In the genomic region with DNA sequence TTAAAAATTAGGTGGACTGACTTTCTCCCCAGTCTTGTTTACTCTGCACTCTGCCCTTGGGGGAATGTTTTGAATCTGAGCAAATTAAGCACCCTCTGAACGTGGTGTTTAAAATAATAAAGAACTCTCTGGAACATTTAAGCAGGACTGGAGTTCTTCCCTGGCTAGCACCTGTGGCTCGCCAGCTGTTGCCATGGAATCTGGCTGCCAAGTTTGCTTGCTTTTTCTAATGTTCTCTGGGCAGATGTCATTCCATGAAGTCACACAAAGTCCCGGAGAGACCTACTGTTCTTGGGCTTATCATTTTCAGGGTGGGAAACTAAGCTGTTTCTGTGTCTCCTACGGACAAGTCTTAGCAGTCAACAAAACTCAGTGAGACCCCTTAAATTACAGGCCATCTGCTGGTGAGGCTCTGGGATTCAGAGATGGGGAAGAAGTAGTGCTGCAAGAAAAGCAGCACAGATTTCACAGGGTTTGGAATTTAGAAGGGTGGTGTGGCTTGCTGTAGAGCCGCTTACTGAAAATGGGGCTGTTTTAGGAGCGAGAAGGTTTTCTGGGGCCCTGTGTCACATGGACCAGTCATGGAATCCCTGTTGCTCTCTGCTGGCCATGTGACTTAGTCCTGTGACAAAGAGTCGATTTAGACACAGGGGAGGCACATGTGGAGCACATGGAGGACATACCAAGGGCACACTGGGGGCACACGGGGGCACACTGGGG, we compare ENCODE assay signal across 14 mouse cellular contexts.
DNase-seq lines count a peak whose midpoint lies in the region; ATAC-seq and TF ChIP-seq lines count a peak whose summit lies in the region.
"Had no signal": no experiment of that assay in that cellular context is flagged by ENCODE, and none has a peak within 500 bp of the region (broad histone marks: within the 10 kb centered on the region; RNA-seq: fewer than 3 reads in every experiment).

No protein-coding gene starts in this region.

- 0 out of 2 replicates have a peak overlapping the region, but pooled peaks have one; percentile 6 for H3K27ac ChIP-seq in kidney, adult 2 months (ENCODE audit: insufficient read depth, low read depth, low read length)
- H3K27ac ChIP-seq in kidney, embryonic 15.5 days = no peak overlapping the region
- H3K27ac ChIP-seq in gastrocnemius, adult 2 months = peak overlapping the region; percentile 67
- no peak overlapping the region for H3K27ac ChIP-seq in forebrain, embryonic 13.5 days
- H3K27ac ChIP-seq: heart, embryonic 15.5 days; midbrain, embryonic 15.5 days; neural tube, embryonic 15.5 days had no signal

- H3K9ac ChIP-seq in kidney, embryonic 15.5 days = no peak overlapping the region
- H3K9ac ChIP-seq in forebrain, embryonic 13.5 days = no peak overlapping the region
- H3K9ac ChIP-seq: heart, embryonic 15.5 days; lung, embryonic 14.5 days; midbrain, embryonic 15.5 days; neural tube, embryonic 15.5 days had no signal

- no peak for TF ChIP-seq CTCF in kidney, adult 2 months (conservative IDR thresholded peaks at IDR 0.05; ENCODE audit: insufficient read depth, insufficient read length, low read depth, low read length)
- no peak for TF ChIP-seq CTCF in gastrocnemius, adult 2 months (IDR thresholded peaks at IDR 0.05)

- no peak for TF ChIP-seq POLR2A in kidney, adult 2 months (IDR thresholded peaks at IDR 0.05; ENCODE audit: low read depth, low read length)

- 66% methylated on average over 8 of the region's 8 CpGs for WGBS in kidney, adult 2 months
- 74% methylated on average over 8 of the region's 8 CpGs for WGBS in kidney, embryonic 15.5 days
- WGBS in forebrain, embryonic 13.5 days = 79% methylated on average over 8 of the region's 8 CpGs

- no peaks in the 10 kb centered on the region for H3K36me3 ChIP-seq in kidney, adult 2 months (ENCODE audit: control insufficient read depth, insufficient read depth, low read length)
- no peaks in the 10 kb centered on the region for H3K36me3 ChIP-seq in kidney, embryonic 15.5 days
- no peaks in the 10 kb centered on the region for H3K36me3 ChIP-seq in forebrain, embryonic 13.5 days (ENCODE audit: poor library complexity, severe bottlenecking)
- H3K36me3 ChIP-seq: heart, embryonic 15.5 days; midbrain, embryonic 15.5 days; neural tube, embryonic 15.5 days had no signal

- peaks cover 11% of the 10 kb centered on the region; the same call in 1 of the 2 replicates for H3K4me1 ChIP-seq in kidney, adult 2 months (ENCODE audit: control insufficient read depth, insufficient read depth, low read length)
- H3K4me1 ChIP-seq in kidney, embryonic 15.5 days = peaks cover 14% of the 10 kb centered on the region
- peaks cover 6% of the 10 kb centered on the region; the same call in 1 of the 2 replicates for H3K4me1 ChIP-seq in forebrain, embryonic 13.5 days
- H3K4me1 ChIP-seq: midbrain, embryonic 15.5 days; neural tube, embryonic 15.5 days had no signal

- no peak overlapping the region for H3K4me3 ChIP-seq in kidney, adult 2 months (ENCODE audit: insufficient read depth, low read depth, low read length)
- H3K4me3 ChIP-seq in kidney, embryonic 15.5 days (replicated peaks) = no peak overlapping the region
- H3K4me3 ChIP-seq in gastrocnemius, adult 2 months = no peak overlapping the region
- H3K4me3 ChIP-seq in forebrain, embryonic 13.5 days = no peak overlapping the region
- H3K4me3 ChIP-seq: heart, embryonic 15.5 days; midbrain, embryonic 15.5 days; neural tube, embryonic 15.5 days had no signal

- H3K27me3 ChIP-seq in kidney, adult 2 months (replicated peaks; ENCODE audit: control insufficient read depth, insufficient read depth, low read length) = no peaks in the 10 kb centered on the region
- H3K27me3 ChIP-seq in kidney, embryonic 15.5 days = no peaks in the 10 kb centered on the region
- no peaks in the 10 kb centered on the region for H3K27me3 ChIP-seq in forebrain, embryonic 13.5 days
- H3K27me3 ChIP-seq: heart, embryonic 15.5 days; midbrain, embryonic 15.5 days; neural tube, embryonic 15.5 days had no signal

- peak; percentile 49 for DNase-seq in kidney, adult 2 months
- DNase-seq in adipocyte (ENCODE audit: low spot score) = peak; percentile 45
- DNase-seq in gastrocnemius, adult 2 months = peak; percentile 60
- peak; percentile 42 for DNase-seq in heart, postnatal 4 days
- DNase-seq in thymus, postnatal 14 days = no peak
- no peak for DNase-seq in thymus, postnatal 4 days
- DNase-seq: adrenal gland, postnatal 10 days; kidney, adult 11 months; lung, embryonic 14.5 days had no signal

- no peak for ATAC-seq in kidney, embryonic 15.5 days (replicated peaks; ENCODE audit: low FRiP score)
- no peak for ATAC-seq in forebrain, embryonic 13.5 days
- ATAC-seq: midbrain, embryonic 15.5 days had no signal

- no peak overlapping the region for H3K4me2 ChIP-seq in kidney, embryonic 15.5 days
- H3K4me2 ChIP-seq in forebrain, embryonic 13.5 days = no peak overlapping the region
- H3K4me2 ChIP-seq: heart, embryonic 15.5 days; lung, embryonic 14.5 days; midbrain, embryonic 15.5 days; neural tube, embryonic 15.5 days had no signal

- intact Hi-C loops in gastrocnemius, adult 2 months (cut with DNase I) = loop anchor here (5.0 to 10.0 kb wide), 2 partner anchors 64 to 99 kb away; a partner anchor contains a TSS

- no peaks in the 10 kb centered on the region for H3K9me3 ChIP-seq in kidney, embryonic 15.5 days (replicated peaks)
- H3K9me3 ChIP-seq in forebrain, embryonic 13.5 days (replicated peaks) = no peaks in the 10 kb centered on the region
- H3K9me3 ChIP-seq: heart, embryonic 15.5 days; midbrain, embryonic 15.5 days; neural tube, embryonic 15.5 days had no signal

Comparison
In these comparisons a context has a peak if more than half of its experiments do, and no peak if none do; other contexts are left out.
1. H3K27ac ChIP-seq: peak in kidney, adult 2 months (single experiment) and gastrocnemius, adult 2 months (single experiment); none in kidney, embryonic 15.5 days (single experiment) and forebrain, embryonic 13.5 days (single experiment).
2. DNase-seq: peak in kidney, adult 2 months (single experiment), adipocyte (single experiment), gastrocnemius, adult 2 months (single experiment) and heart, postnatal 4 days (single experiment); none in thymus, postnatal 14 days (single experiment) and thymus, postnatal 4 days (single experiment).